Mouse (Mus musculus): Measurements from ENCODE around the gene Pvalb. TPM values are rescaled to one million over a fixed set of nuclear protein-coding genes. Genes with fewer than 3 reads are reported as not detected.

The Pvalb gene
- polyA plus RNA-seq (2012): not detected in 2 replicates

DNA sequence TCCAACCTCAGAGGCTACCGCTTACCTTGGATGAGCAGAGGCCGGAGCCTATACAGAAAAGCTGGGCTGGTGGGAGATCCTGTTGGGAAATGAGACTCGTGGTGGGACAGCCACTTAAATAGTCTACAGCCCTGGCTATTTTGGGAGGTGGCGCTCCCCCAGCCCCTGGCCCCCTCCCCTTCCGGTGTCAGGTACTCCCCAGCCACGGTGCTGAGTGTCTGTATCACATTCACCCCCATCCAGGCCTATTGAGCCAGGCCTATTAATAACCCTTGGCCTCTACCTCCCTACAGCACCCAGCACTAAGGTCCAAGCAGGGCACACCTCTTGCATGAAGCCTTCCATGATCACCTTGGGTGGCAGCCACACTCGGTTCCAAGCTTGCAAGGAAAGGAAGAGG, at the start of gene Pvalb:
Gene Pvalb, minus strand, starts transcription at position 89 of the 400 bp plus-strand sequence.

DNA sequence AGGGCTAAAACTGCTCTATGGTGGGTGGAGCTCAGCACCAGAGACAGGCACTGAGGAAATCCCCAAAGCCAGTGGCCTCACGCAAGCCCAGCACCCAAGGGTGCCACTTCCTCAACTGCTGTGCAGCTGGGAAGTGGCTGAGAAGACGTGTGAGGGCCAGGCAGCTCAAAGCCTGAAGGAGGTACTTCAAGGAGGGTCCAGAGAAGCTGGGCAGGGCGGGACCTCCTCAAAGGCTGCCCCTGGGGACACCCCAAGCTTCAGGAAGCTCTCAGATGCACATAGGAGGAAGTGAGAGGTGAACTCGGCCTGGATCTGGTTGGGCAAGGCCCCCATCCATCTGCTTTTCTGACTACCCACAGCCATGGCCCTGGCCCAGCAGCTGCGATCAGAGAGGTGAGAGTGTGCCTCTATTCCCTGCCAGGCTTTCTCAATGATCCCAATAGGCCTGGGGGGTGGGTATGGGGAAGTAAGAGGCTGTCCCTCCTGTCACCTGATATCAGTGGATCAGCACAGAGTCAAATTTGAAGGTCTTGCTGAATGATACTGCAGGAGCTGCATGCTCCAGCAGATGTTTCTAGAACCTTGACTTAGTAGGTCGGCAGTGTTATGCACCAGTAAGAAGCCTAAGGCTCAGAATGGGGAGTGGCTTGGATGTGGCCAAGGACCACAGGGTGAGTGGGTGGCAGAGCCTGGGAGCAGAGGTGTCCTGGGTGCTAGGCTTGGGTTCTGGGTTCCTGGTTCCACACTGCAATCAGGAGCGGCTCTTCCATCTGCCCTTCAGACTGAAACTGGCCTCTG, 38.7 kb upstream of the Pvalb start, which contains the start of gene Ncf4:
Gene Ncf4, plus strand, starts transcription at position 107 of the 798 bp plus-strand sequence.

DNA sequence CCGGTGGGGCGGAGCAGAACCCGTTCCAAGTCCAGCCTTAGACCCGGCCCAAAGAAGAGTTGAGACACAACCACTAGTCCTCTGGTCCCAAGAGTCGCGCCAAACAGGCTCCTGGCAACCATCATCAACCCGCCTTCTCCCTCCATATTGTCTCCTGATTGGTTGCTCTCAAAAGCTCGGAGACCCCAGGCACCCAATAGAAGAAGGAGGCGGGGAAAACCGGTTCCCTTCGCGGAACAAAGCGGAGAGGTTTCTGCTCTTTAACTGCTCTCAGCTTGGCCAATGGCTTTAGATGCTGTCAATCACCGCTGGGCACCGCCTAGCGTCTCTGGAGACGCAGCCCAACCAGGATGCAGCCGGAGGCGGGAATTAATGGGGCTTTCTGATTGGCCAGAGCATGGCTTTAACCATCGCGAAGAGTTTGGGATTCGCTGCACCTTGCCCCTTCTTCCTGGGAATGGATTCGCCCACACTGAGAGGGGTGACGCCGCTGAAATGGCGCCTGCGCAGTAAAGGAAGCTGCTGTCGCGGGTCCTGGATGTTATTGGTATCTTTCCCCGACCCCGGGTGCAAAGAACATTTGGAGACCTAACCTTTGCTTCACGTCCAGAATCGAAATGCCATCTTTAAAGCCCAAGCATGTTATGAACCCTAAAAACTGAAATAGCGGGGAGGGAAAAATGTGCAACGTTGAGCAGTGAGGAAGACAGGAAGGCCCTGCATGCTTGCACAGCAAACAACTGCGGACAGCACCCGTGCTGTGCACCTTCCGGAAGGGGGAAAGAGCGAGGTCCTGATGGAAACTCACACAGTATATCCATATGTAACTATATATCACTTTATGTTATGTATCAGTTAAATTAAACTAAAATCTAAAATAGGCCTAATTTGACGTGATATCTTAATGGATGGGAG, 32.0 kb downstream of the Pvalb start, which contains the start of gene Ift27:
Gene Ift27, minus strand, starts transcription at position 136 of the 915 bp plus-strand sequence.

Other genes starting within 250 kb of the Pvalb start
- gene Foxred2, start 249.7 kb downstream of the Pvalb start, polyA plus RNA-seq (2012): 8.3 and 8.8 TPM in 2 replicates
- 40.6 and 44.4 TPM in 2 replicates for gene Eif3d, start 235.6 kb downstream of the Pvalb start, polyA plus RNA-seq (2012)
- gene Cacng2, start 86.4 kb downstream of the Pvalb start, polyA plus RNA-seq (2012): not detected in 2 replicates
- gene Ift27, start 32.3 kb downstream of the Pvalb start, polyA plus RNA-seq (2012): 151 and 162 TPM in 2 replicates
- gene Ncf4, start 38.4 kb upstream of the Pvalb start, polyA plus RNA-seq (2012): 53.4 and 62.1 TPM in 2 replicates
- 11.7 and 15.1 TPM in 2 replicates for gene Csf2rb2, start 99.3 kb upstream of the Pvalb start, polyA plus RNA-seq (2012)
- gene Csf2rb, start 119.4 kb upstream of the Pvalb start, polyA plus RNA-seq (2012): 129 and 202 TPM in 2 replicates
- gene Tex33, start 189.5 kb upstream of the Pvalb start, polyA plus RNA-seq (2012): not detected in 2 replicates
- 26.9 and 27.9 TPM in 2 replicates for gene Tst, start 199.5 kb upstream of the Pvalb start, polyA plus RNA-seq (2012)
- 108 and 132 TPM in 2 replicates for gene Mpst, start 200.0 kb upstream of the Pvalb start, polyA plus RNA-seq (2012)
- gene Kctd17, start 222.2 kb upstream of the Pvalb start, polyA plus RNA-seq (2012): 108 and 128 TPM in 2 replicates